Mouse (Mus musculus) layer of hippocampus, adult 18-20 months (tissue): ENCODE measurements around the gene Mical2. TPM values are rescaled to one million over a fixed set of nuclear protein-coding genes. Genes with fewer than 3 reads are reported as not detected.
A peak's percentile ranks its signal among the peaks of the same experiment; 100 is the strongest.

ENCODE experiments used
- DNase-seq, 2 experiments: peaks; one replicate each; pipeline ENCODE4 v3.0.0; 2022; ENCODE audit warnings: low spot score in 2 of 2
- total RNA-seq, 2 experiments: library from RNA; stranded (reverse); gene quantifications; 2 replicates each; pipeline ENCODE4 v1.2.3; 2021

Mical2 gene
- total RNA-seq, 2 experiments from 2014 or later, result 611 to 639 TPM

DNA sequence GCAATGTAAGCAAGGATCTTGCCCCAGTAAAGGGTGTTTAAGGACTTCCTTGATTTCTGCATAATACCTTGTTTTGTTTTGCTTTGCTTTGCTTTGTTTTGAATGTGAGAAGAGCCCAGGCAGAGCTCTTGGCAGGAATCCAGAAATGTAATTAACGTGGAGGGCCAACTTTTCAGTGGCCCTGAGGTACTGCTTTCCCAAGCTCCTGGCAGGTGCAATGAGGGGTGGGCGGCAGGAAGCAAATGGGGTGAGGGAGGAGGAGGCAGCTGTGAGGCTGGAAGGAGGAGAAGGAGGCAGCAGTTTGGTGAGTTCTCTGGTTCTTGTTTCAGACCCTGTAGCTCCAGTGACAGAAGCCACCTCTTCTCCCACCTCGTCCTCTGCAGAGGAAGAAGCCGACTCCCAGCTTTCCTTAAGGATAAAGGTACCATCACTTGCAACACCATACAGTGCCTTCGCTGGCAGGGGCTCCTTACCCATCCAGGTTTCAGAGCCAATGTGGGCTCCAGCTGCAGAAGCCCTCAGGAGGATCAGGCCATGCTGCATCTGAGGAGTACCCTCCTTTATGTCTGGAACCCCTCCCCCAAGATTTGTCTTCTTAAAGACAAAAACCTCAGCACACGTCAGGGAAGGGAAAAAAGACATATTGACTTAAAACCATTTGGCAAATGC lies 165.4 kb downstream of the Mical2 start:
- DNase-seq, result no peak

DNA sequence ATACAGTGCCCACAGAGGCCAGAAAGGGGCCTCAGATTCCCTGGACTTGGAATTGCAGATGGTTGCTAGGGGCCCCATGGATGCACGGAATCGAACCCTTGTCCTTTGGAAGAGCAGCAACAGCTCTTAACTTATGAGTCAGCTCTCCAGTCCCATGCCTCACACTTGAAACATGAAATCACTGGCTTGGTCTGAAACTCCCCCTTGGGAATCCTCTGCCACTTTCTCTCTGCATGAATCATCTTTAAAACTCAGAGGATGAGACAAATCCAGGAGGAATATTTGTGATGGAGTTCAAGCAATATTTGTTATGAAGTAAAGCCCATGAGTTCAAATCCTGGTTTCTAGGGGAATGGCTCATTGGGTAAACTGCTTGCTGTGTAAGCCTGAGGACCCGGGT lies 172.1 kb downstream of the Mical2 start:
- DNase-seq, result no peak

DNA sequence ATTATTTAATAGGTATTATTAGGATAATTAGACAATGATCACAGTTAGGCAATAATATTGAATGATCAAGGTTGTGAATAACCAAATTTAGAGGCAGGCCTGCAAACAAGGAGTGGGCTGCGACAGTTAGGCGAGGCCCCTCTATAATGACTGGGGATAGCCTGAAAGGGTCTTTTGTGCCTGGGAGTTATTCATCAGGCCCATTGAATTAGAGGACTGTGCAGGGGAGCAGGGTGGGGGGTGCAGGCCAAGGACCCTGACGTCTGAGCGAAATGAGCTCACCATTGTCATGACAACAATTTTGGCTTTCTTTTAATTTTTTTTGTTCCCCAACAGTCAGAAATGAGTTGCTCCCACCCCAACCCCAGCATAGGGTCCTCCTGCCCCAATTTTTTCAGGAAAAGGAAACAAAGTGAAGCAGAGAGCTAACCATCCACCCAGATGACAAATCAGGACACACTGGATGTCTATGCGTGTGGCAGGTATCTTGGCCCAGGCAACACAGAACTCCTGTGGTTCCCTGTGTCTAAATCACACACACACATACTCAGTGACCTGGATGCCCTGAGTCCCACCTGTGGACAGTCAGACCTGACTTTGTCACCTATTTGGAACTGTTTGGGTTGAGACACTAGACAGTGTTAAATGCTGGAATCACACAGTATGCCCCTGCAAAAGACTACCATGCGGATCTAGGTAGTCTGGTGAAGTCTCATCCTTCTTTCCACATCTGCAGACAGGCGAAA lies 173.9 kb downstream of the Mical2 start:
- DNase-seq, result no peak

DNA sequence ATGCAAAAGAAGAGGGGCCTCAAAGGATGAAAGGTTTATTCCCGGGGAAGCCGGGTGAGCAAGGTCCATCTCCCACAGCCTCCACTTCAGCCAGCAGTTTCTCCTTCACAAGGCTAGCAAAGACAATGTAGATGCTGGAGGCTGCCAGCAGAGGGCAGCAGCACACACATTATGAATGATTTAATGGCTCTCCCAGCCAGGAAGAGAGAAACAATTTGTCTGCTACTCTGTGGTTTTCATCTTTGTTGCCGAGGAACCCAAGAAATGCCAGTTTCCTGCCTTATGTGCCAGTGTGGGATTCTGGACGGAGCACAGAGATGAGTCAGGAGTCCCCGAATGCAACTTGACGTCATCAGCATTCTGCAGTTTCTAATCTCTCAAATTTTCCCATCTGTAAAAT lies 174.5 kb downstream of the Mical2 start:
- peak; percentile 37 to 77 for DNase-seq

DNA sequence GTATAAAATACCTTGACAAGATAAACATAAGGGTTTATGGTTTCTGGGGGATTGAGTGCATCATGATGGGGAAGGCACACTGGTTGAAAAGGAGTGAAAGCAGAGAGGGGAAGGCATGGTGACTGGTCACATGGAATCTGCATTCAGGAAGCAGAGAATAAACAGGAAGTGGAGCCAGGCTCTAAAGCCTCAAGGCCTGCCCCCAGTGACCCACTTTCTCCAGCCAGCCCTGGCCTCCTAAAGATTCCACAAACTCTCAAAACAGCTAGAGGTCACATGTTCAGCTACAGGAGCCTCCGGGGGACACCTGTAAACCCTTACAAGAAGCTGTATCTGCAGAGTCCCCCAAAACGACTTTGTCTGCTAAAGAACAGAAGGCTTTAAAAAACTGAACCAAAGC lies 179.4 kb downstream of the Mical2 start:
- DNase-seq, result no peak

DNA sequence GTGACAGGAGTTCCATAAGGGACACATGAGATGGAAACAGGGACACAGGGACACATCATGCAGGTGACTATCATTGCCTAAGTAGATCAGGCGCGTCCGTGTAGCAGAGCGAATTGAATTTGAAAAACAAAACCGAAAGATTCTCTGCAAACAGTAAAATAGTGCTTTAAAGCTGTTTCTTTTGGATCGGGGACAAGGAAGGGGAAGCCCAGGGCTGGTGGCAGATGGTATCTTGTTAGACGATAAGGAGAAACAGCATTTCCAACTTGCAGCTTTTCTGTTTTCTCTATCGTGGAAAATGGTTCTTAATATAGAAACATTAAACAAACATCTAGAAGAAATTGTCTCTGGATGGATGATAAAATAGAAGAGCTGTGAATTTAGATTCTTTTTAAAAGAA lies 179.9 kb downstream of the Mical2 start:
- DNase-seq, result peak in 1 of 2 experiments; percentile 59

DNA sequence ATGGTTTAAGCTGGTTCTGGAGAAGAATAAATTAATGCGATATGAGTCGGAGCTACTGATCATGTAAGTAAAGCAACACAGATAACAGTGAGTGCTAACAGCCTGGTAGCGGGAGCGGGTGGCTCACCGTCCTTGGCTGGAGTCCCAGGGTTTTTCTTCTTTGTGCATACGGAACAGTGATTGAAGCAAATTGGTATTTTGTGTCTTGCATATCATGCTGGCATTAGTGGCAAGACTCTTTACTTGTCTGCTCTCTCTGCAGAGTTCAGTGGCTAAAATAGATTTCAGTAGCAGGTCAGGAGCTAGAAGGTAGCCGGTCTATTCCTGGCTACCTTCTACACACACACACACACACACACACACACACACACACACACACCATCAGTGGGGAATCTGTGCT lies 181.9 kb downstream of the Mical2 start:
- peak; percentile 35 to 76 for DNase-seq

DNA sequence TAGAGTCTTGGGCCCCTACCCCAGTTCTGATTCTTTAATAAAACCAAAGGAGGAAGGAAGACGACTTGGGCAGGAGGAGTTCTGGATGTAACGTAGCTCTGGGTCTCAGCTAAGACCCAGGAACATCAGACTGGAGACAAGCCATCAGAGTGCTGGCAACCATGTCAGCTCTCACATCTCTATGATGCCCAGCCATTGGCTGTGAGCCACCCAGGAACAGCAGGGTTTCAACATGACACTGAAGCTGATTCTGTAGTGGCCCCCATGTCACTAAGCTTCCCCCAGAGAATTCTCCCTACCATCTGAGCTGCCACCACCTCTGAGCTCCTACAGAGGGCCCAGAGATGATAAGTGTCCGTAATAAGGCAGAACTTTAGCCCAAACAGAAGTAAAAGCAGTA lies 184.3 kb downstream of the Mical2 start:
- DNase-seq, result no peak

DNA sequence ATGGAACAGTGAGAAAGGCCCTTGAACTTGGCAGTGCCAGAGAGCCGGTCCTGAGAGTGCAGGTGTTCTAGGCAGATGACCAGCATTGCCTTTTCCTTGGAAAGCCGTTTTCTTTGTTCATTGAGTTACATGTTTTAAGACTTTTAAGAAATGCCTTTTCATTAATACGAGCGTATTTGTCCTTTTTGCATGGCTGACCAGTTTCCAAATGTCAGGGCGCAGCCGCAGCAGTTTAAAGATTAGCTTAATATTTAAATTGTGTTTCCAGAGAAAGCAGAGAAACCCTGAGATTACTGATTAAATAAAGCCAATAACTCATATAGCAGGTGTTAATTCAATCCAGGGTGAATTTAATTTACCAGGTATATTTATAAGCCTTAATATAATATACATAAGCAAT lies 187.6 kb downstream of the Mical2 start:
- no peak for DNase-seq

DNA sequence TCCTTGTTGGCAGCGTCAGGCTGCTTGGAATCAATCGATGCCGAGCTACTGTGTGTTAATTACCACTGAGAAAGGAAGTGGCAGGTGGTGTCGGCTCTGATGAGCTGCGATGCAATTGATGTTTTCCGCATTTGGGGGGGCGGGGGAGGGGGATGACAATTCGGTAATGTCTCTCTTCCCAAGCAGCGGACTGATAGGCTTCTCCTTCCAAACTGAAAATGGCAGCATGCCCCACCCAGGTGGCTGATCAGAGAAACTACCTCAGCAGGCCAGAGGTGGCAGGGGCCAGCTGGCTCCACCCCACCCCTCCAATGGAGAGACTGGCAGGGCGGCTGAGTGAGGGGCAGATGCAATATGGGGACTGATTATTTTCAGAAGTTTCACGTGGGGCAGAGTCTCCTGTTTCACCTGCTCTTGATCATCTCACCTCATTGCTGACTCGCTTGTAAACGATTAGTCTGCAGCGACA lies 190.4 kb downstream of the Mical2 start:
- peak in 1 of 2 experiments; percentile 21 for DNase-seq

DNA sequence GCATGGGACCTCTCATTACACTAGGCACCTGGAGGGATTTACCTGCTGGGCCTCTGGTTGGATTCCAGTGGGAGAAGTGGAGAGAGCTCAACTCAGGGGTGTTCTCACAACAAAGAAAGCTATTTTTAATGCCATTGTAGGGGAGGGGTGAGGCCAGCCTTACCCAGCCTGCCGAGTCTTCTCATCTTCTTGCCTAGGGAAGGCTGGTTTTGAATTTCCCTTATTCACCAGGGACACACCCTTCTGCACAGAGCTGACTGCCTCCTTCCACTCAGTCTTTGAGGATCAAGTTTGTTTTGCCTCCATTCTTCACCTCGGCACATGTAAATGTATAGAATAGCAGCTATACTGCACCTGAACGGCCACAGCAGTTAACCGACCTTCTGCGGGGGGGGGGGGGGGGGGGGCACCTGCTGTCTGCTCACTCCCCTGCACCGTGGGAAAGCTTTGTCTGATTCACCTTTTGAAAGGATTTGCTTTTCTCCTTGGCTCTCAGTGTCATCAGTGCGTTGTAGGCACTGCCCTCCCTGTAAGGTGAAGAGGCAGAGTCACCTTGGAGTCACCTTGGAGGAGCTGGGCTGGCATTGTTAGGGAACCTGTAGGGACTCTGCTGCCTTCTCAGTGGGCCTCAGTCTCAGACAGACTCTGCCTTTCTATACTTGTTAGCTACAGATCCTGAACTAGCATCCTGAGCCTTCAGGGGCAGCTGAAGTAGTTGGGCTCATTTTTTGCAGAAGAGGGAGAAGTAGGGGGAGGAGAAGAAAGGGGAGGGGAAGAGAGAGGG lies 191.3 kb downstream of the Mical2 start:
- no peak for DNase-seq

DNA sequence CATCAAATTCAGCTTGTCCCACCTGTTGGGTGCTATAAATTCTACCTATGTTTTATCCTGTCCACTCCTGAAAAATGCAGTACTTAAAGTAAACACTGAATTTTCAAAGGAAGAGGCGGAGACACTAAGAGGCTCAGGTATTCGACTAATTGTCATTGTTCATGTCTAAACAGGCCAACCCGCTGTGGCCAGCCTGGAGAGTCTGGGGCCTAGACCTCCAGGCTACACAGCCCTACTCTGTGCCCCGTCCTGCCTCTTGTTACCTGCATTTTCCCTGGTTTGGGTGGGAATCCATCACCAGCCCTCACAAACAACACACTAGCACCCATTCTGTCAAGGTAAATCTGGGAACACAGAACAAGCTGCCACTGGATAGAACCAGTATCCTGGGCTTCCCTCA lies 191.9 kb downstream of the Mical2 start:
- no peak for DNase-seq

DNA sequence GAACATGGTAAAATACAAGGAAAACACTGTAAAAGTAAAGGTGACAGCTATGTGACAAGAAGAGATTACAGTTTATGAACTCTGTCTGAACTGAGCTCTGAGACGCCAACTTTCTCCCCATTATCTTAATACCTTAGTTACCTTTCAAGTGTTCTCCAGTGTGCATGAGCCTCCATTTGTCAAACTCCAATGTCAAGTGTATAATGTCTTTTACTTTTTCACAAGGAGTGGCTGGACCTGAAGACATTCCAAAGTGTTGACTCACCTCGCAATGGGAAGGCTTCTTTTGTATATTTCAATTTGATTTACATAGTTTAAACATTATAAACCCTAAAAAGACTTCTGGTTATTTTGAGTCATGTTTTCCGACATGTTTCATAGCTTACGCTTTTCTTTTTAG lies 197.8 kb downstream of the Mical2 start:
- no peak for DNase-seq

DNA sequence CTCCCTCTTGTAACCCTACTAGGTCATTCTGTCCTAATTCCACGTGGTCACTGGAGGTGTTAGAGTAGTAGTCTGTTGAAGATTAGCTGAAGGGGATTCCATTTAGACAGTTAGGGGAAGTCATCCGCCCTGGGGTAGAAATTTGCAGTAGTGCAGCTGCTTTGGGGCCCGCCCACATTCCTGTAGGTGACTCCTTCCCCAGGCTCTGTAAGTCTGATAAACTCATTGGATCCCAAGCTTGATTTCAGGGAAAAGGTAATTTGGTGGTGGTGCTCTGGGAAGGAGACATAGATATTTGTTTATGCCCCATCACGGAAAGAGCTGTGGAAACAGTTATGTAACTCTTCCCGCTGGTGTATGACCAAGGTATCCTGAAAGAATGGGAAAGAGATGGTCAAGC lies 201.2 kb downstream of the Mical2 start:
- DNase-seq, result no peak

DNA sequence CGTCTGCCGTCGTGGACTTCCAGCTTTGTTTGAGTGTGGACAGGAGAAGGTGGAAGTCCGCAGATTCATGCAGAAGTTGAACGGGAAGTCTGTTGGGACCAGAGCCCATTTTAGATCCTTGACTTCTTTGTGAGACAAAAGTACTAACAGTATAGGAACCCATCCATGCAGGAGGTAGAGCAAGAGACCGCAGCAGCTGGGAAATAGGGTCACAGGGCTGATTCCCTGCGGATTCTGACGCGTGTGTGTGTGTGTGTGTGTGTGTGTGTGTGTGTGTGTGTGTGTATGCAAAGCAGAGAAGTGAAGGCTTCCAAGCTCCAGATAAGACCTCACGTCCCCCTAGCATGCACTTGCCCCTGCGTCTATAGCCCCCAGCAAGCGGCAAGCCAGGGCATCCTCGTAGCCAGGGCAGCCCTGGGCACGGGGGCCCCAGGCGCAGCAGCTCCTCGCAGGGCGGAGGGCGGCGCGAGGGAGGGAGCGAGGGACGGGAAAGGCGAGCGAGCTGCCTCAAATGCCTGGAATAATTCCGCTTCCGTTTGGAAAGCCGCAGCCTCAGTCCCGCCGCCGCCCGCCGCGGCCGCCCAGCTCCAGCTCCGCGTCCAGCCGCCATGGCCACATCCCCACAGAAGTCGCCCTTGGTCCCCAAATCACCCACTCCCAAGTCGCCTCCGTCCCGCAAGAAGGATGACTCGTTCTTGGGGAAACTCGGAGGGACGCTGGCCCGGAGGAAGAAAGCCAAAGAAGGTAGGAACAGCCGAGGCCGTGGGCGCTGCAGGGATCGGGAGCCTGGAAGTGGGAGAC lies 201.9 kb downstream of the Mical2 start, which contains the start of gene Parva:
Parva (plus strand) TSS at position 149 of the 801 bp plus-strand sequence.
- peak; percentile 28 to 59 for DNase-seq

DNA sequence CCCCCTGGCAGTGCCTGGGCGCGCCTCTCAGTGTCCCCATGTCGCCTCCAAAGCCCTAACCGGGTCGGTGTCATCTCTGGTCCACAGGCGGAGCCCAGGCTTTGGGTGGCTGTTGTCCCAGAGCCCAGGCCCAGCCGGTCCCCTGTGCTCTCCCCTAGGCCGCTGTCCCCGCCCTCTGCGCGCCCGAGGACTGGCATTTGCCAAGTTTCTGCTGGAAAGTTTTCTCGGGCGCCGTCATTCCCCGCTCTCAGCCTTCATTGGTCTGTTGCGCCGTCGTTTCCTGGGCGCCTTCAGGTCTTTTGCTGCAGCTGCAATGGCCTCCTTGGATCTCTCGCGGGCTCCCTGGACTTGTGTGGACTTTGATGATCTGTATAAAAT lies 202.5 kb downstream of the Mical2 start:
- peak; percentile 31 to 55 for DNase-seq

DNA sequence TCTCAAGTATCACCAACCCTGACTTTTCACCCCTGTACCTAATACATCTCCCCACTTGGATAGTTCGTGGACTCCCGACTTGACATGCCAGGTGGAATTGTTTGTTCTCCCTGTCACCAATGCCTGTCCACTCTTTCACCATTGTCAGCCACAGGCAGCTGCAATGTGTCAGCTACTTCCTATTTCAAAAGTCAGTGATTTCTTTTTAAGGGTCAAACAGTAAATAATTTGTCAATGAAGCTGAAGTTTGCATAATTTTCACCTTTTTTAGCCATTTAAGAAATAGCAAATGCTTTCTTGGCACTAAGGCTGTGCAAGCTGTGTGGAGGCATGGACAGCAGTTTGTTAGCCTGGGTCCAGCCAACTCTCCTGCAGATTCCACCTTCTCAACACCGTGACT lies 214.2 kb downstream of the Mical2 start:
- DNase-seq, result no peak

DNA sequence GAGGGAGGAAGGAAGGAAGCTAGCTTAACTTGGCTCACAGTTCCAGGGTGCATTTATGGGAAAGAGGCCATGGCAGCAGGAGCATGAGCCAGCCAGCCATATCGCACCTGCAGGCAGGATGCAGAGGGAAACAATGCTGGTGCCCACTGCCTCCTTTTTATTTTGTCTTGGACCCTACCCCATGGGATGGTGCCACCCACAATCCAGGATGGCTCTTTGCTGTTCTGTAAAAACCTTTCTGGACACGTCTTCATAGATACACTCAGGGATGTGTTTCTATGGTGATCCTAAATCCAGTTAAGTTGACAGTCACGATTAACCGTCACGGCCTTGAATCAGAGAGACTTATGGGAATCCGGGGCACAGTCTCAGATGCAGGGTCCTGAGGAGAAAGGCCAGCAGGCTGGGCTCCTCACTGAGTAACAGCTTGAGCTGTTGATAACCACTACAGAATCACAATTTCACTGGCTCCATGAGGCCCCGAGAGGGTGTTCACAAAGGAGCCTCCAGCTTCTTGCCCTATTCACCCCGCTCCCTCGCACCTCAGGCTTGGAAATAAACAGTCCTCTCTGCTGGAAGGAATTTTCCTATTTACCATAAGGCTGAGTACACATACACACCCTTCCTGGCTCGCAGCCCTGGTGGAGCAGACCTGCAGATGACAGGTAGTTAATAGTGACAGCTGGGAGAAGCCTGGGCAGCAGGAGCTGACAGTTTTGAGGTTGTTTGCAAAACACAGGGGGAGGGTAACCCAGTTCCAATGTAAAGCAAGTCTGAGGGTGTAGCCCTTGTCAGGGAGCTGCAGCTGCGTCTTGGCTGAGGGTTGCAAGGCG lies 218.7 kb downstream of the Mical2 start:
- DNase-seq, result no peak

DNA sequence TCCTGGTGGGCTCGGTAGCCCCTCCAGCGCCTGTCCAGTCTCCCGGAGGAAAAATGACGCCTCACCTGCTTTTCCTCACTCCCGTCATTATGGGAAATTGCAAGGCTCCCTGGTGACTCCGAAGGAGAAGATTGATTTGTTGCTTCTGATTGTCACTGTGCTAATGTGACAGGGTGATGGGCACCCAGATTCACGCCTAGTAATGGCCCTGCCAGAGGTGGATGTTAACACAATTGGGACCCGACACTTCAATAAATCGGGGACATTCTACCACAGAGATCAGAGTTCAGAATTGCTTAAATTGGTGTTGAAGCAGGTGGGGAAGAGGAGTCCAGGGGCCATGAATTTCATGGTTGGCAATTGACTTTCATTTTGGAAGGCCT lies 219.3 kb downstream of the Mical2 start:
- no peak for DNase-seq

DNA sequence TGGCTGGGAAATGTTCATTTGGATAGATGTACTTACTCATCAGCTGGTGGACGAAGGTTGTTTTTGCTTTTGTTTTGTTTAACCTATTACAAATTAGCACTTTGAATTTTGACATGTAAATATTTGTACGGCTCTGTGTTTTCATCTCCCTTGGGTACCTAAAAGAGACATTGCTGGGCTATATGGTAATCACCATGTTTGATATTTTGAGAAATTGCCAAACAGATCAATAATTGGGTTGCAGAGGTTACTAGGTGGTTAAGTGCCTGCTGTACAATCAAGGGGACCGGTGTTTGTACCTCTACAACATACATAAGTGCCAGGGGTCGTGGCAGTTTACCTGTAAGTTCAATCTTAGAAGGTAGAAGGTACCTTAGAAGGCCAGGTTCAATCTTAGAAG lies 220.8 kb downstream of the Mical2 start:
- DNase-seq, result no peak
